Mouse (Mus musculus) liver, embryonic 16.5 days (tissue): ENCODE results near the gene Phactr2. TPM values are rescaled to one million over a fixed set of nuclear protein-coding genes. Genes with fewer than 3 reads are reported as not detected.

Source experiments
- ATAC-seq: fragments of 200-750 bp; cut with Nextera tagmentation; 2 replicates; pipeline ENCODE4 v1.8.0; 2017; ENCODE audit warnings: low read depth, mild to moderate bottlenecking, moderate number of reproducible peaks, moderate library complexity
- H3K27ac ChIP-seq: fragments of 300-500 bp; sonication (generic); 2 replicates; pipeline ENCODE4 v1.5.1; 2014; ENCODE audit warnings: mild to moderate bottlenecking, low read length
- H3K27me3 ChIP-seq: fragments of 300-500 bp; sonication (generic); 2 replicates; pipeline ENCODE4 v1.6.1; 2014; ENCODE audit warnings: low read depth, low read length, mixed read lengths; ENCODE audit not compliant: control insufficient read depth, insufficient read depth
- H3K36me3 ChIP-seq: fragments of 300-500 bp; sonication (generic); 2 replicates; pipeline ENCODE4 v1.6.1; 2014; ENCODE audit warnings: mild to moderate bottlenecking; ENCODE audit not compliant: control insufficient read depth, insufficient read depth
- H3K4me1 ChIP-seq: fragments of 300-500 bp; sonication (generic); 2 replicates; pipeline ENCODE4 v1.6.1; 2014; ENCODE audit warnings: low read depth, low read length, mixed read lengths; ENCODE audit not compliant: control insufficient read depth
- H3K4me2 ChIP-seq: fragments of 300-500 bp; sonication (generic); 2 replicates; pipeline ENCODE4 v1.6.1; 2014; ENCODE audit warnings: low read depth, low read length, mixed read lengths
- H3K4me3 ChIP-seq: fragments of 300-500 bp; sonication (generic); 2 replicates; pipeline ENCODE4 v1.5.1; 2014; ENCODE audit warnings: low read depth, mild to moderate bottlenecking, low read length
- H3K9ac ChIP-seq: fragments of 300-500 bp; sonication (generic); 2 replicates; pipeline ENCODE4 v1.6.1; 2014; ENCODE audit warnings: low read depth, low read length
- H3K9me3 ChIP-seq: fragments of 300-500 bp; sonication (generic); replicated peaks from 2 replicates; pipeline ENCODE4 v1.6.1; 2016; ENCODE audit warnings: low read length; ENCODE audit not compliant: control insufficient read depth
- WGBS: fragments of 180-500 bp; shearing (Covaris S2); extraction: QIAGEN DNeasy Blood & Tissue Kit; methylation state at CpG from one replicate; pipeline ENCODE4 v1.1.7; 2014; ENCODE audit not compliant: insufficient replicate concordance; 5-methylcytosine and 5-hydroxymethylcytosine counted together
- polyA plus RNA-seq: library from polyadenylated mRNA; unstranded; fragments of >200 nt; fragmentation: Nextera tagmentation; extraction: Ambion mirVana; gene quantifications from 2 replicates; pipeline ENCODE4 v1.2.1, GENCODE M21; 2015

The Phactr2 gene
- polyA plus RNA-seq, 1 experiment from 2014 or later, result 3.4 TPM

DNA sequence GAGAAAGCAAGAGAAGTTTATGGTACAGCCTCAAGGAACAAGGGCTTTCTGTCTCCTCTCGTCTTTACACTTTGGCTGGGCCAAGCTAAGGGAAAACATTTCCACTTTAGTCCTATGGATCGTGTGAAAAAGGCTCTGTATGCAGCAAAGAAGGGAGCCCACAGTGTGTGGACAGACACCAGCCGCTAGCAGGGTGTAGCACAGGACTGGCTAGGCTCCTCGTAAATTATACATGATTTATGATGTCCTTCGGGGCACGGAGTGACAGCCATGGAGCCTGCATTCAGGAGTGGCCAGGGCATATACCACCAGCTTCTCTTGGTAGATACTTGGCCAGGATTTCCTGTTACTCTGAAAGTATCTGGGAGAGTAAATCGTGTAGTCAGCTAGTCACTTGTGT lies 203.1 kb downstream of the Phactr2 start:
- H3K27me3 ChIP-seq, result no peaks in the 10 kb centered on the region
- H3K9ac ChIP-seq, result no peak overlapping the region
- no peak for ATAC-seq
- no peak overlapping the region for H3K4me2 ChIP-seq
- no peak overlapping the region for H3K4me3 ChIP-seq
- no peaks in the 10 kb centered on the region for H3K9me3 ChIP-seq
- H3K27ac ChIP-seq, result no peak overlapping the region
- 39% methylated on average over 7 of the region's 7 CpGs for WGBS
- H3K36me3 ChIP-seq, result no peaks in the 10 kb centered on the region
- no peaks in the 10 kb centered on the region for H3K4me1 ChIP-seq

DNA sequence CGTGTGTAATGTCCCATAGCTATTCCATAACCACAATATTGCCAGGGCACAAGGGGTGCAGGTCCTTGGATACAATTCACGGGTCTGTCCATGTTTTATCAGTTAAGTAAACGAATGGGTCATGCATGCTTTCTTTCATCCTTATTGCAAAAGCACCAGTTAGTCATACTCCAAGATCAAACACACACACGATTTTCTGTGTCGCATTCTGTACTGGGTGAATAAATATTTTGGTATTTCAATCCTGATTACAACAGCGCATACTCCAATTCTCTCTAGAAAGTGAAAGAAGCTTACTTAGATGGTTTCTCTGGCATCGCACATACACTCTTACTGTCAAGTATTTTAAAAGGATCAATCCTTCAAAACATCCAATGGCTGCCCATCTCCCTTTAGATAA lies 203.9 kb downstream of the Phactr2 start:
- Histone ChIP-seq H3K4me2 (no peak overlapping the region), H3K27ac (no peak overlapping the region), H3K36me3 (no peaks in the 10 kb centered on the region), H3K9ac (no peak overlapping the region), H3K4me1 (no peaks in the 10 kb centered on the region), H3K27me3 (no peaks in the 10 kb centered on the region), H3K9me3 (no peaks in the 10 kb centered on the region), H3K4me3 (no peak overlapping the region)
- 68% methylated on average over 7 of the region's 7 CpGs for WGBS
- no peak for ATAC-seq

DNA sequence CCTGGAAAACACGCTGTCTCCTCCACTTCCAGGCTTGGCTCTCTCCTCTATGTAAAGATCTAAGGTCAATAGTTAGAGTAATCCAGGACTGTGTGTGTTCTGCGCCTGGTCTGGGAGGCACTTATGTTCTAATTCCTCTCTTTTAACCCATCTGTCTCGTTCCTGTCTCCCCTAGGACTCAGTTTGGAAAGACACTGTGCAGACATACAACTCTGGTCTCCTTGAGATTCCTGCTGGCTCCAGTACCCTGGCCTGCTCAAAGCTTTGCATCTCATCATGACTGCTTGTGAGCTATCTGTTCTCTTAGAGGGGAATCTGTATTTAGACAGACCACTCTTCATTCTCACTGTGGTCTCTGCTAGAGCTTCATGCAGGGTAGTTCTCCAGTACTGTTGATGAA lies 215.0 kb downstream of the Phactr2 start:
- Histone ChIP-seq H3K36me3 (no peaks in the 10 kb centered on the region; the same call in 1 of the 2 replicates), H3K27me3 (no peaks in the 10 kb centered on the region), H3K4me3 (no peak overlapping the region), H3K9me3 (no peaks in the 10 kb centered on the region), H3K4me1 (no peaks in the 10 kb centered on the region), H3K4me2 (no peak overlapping the region), H3K27ac (no peak overlapping the region), H3K9ac (no peak overlapping the region)
- WGBS, result 56% methylated on average over 3 of the region's 3 CpGs
- ATAC-seq, result no peak

DNA sequence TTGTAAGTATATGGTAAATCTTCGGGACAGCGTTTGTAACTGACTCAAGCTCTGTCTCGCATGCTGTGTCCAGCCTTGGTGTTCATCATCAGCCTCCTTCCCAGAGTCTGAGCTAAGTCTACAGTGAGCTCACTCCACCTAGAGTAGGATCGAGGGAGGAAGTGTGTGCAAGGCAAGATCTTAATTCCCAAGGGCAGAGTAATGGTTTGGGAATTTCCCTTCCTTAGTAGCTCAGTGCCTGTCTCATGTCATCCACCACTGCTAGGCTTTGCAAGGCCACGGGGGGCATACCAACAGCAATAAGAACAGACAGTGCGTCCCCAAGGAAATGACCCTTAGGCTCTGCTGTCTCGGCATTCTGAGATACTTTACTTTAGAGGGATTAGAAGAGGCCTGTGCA lies 218.0 kb downstream of the Phactr2 start:
- WGBS, result 65% methylated on average over 7 of the region's 7 CpGs
- no peak overlapping the region; the same call in 1 of the 2 replicates for H3K27ac ChIP-seq

DNA sequence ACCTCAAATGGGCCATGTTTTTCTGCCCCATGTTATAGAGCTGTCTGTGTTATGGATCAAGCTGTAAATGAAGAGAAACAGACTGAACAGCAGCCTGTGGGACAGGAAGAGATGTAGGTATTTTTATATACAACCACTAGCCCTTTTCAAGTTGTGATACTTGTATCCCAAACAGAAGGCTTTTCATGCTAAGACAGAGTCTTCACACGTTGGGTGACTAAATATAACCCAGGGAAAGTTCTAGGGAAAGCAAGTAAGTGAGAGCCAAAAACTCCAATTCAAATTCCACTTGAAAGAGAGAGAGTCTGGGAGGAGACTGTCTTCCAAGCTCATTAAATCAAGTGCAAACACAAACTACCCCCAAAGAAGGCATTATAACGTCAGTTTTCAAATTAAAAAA lies 223.9 kb downstream of the Phactr2 start:
- no peak for ATAC-seq
- H3K9me3 ChIP-seq, result no peaks in the 10 kb centered on the region
- no peak overlapping the region for H3K4me2 ChIP-seq
- no peak overlapping the region for H3K9ac ChIP-seq
- no peaks in the 10 kb centered on the region for H3K27me3 ChIP-seq
- no peaks in the 10 kb centered on the region for H3K4me1 ChIP-seq
- H3K27ac ChIP-seq, result no peak overlapping the region
- WGBS, result 50% methylated on average over 2 of the region's 2 CpGs
- no peaks in the 10 kb centered on the region for H3K36me3 ChIP-seq
- H3K4me3 ChIP-seq, result no peak overlapping the region

More for the DNA sequence above, 218.0 kb downstream of the Phactr2 start:
- peak; percentile 30; the same call in 1 of the 2 replicates for ATAC-seq
- Histone ChIP-seq H3K9ac (no peak overlapping the region), H3K4me2 (no peak overlapping the region), H3K4me3 (no peak overlapping the region), H3K36me3 (no peaks in the 10 kb centered on the region; the same call in 1 of the 2 replicates), H3K27me3 (no peaks in the 10 kb centered on the region), H3K4me1 (no peaks in the 10 kb centered on the region), H3K9me3 (no peaks in the 10 kb centered on the region)

DNA sequence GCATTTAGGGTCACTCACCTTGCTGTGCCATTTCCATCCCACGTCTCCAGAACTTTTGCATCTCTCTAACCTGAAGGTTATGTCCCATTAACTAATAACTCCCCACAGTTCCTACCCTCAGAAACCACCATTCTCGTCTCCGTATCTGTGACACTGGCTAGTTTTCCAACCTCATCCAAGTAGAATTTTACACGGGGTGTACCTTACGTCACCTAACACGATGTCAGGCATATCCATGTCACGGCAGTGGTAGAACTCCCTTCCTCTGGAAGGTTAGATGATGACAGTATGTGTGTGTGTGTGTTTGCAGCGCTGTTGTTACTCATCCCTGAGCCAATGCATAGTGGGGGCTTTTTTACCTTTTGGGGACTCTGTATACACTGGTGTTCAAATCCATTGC lies 225.1 kb downstream of the Phactr2 start:
- no peak overlapping the region for H3K4me2 ChIP-seq

DNA sequence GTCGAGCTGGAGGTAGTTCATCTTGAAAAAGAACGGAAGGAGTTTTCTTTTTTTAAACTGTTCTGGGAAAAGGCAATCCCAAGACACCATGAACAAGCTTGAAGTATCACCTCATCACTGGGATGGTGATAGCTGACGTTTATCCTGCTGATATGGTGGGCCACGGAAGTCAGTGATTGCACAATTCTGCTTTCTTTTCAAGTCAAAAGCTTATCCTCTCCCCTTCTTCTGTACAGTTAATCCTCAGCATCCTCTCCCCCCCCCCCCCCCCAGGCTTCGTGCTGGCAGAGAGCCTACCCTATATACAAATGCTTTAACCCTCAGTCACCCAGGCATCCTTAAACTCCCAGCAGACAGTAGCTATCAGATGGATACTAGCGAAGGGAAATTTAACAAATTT lies 228.5 kb downstream of the Phactr2 start:
- Histone ChIP-seq H3K36me3 (no peaks in the 10 kb centered on the region), H3K4me2 (no peak overlapping the region), H3K9ac (no peak overlapping the region), H3K9me3 (no peaks in the 10 kb centered on the region), H3K4me3 (no peak overlapping the region), H3K27me3 (no peaks in the 10 kb centered on the region), H3K27ac (no peak overlapping the region), H3K4me1 (no peaks in the 10 kb centered on the region)
- WGBS, result 49% methylated on average over 6 of the region's 6 CpGs
- ATAC-seq, result no peak

More for the DNA sequence above, 225.1 kb downstream of the Phactr2 start:
- Histone ChIP-seq H3K4me1 (no peaks in the 10 kb centered on the region), H3K9ac (no peak overlapping the region), H3K36me3 (no peaks in the 10 kb centered on the region), H3K27ac (no peak overlapping the region), H3K27me3 (no peaks in the 10 kb centered on the region), H3K9me3 (no peaks in the 10 kb centered on the region), H3K4me3 (no peak overlapping the region)
- 74% methylated on average over 8 of the region's 8 CpGs for WGBS
- no peak for ATAC-seq

DNA sequence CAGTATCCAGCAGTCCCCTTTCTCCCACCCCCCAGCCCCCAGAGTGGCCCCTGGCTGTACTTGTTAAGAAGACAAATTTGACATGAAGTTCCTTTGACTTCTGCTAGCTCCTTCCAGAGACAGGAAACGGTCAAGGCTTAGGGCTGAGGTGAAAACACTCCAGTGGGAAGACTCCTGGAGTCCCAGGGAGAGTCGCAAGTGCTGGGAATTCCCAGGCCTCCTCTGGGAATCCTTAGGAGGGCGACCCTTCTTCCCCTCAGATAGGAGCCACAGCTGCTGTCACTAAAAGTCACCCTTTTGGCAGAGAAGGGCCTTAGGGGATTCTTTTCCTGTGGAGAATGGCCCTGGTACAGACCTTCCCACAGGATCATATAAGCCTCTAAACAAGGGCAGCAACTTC lies 230.0 kb downstream of the Phactr2 start:
- Histone ChIP-seq H3K9ac (no peak overlapping the region), H3K27me3 (no peaks in the 10 kb centered on the region), H3K4me3 (no peak overlapping the region), H3K9me3 (no peaks in the 10 kb centered on the region), H3K36me3 (no peaks in the 10 kb centered on the region), H3K4me2 (no peak overlapping the region), H3K27ac (no peak overlapping the region), H3K4me1 (no peaks in the 10 kb centered on the region)
- ATAC-seq, result peak; percentile 54; the same call in 1 of the 2 replicates
- 54% methylated on average over 3 of the region's 3 CpGs for WGBS

DNA sequence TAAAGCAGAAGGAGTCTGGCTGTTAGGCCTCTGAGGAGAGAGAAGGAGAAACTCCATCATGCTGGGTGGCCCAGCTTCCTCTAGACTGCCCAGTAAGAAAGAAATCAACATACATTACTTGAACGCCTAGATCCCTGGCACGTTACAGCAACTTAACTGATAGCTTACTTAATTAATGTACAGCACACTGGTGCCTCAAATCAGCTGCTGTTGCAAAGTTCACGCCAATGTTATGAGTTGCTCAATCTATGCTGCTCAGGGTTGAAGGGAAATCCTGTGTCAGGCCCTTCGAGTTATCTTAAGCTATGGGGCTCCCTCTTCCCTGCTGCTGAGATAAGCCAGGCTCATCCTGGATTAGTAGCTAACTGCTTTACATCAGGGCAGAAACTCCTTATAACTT lies 233.8 kb downstream of the Phactr2 start:
- ATAC-seq, result peak; percentile 58; the same call in 1 of the 2 replicates
- Histone ChIP-seq H3K4me1 (no peaks in the 10 kb centered on the region), H3K27me3 (no peaks in the 10 kb centered on the region), H3K36me3 (no peaks in the 10 kb centered on the region), H3K9me3 (no peaks in the 10 kb centered on the region), H3K9ac (no peak overlapping the region), H3K4me2 (no peak overlapping the region), H3K4me3 (no peak overlapping the region), H3K27ac (no peak overlapping the region)
- WGBS, result 16% methylated on average over 4 of the region's 4 CpGs
